Mouse (Mus musculus): ENCODE results near the gene Smc3. TPM values are rescaled to one million over a fixed set of nuclear protein-coding genes. Genes with fewer than 3 reads are reported as not detected.

Smc3 gene
- total and polyA plus RNA-seq, 3 experiments, result 45.7 to 76.3 (median 56.0) TPM

DNA sequence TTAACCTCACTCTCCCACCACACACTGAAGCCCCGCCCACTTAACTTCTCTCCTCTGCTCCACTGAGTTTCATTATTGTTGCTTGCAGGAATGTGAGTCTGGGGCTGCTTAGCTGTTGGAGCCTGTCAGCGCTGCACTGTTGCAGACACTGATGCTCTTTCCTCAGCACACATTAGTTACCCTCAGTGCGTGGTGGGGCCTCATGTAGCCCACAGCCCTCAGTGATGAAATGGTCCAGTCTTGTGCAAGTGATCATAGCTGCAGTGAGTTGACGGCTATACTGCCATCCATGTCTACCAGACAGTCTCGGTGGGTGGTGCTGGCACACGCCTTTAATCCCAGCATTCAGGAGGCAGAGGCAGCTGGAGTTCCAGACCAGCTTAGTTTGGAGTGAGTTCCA is 8.7 kb downstream of the Smc3 start:
- no peak overlapping the region for H3K9ac ChIP-seq (ENCODE audit: insufficient read depth, low read depth)
- no peak overlapping the region for H3K4me3 ChIP-seq (replicated peaks in 1 of 3; ENCODE audit: low read depth in 2 of 3, low read length in 2 of 3, poor library complexity in 1 of 3)
- no peak for DNase-seq (ENCODE audit: extremely low read depth)
- H3K36me3 ChIP-seq (replicated peaks in 1 of 2; ENCODE audit: control insufficient read depth in 1 of 2, insufficient read depth in 1 of 2, low read length in 1 of 2), result peaks cover 33 to 63% of the 10 kb centered on the region in 2 experiments
- dilution Hi-C loops (cut with MboI; ENCODE audit: extremely low pct_ligation_motif_present, extremely low pct_unique_long_range_greater_than_20kb, low sequenced_read_pairs), result no loop called here
- peaks cover 0 to 15% of the 10 kb centered on the region in 2 experiments; a peak in 1 of 4 replicates for H3K4me1 ChIP-seq (ENCODE audit: control insufficient read depth in 1 of 2, insufficient read depth in 2 of 2)
- no peaks in the 10 kb centered on the region for H3K27me3 ChIP-seq (replicated peaks)
- no peak for TF ChIP-seq ZNF384 (IDR thresholded peaks at IDR 0.05; ENCODE audit: low read depth, low read length)
- TF ChIP-seq SMC3 (IDR thresholded peaks at IDR 0.05; ENCODE audit: low read depth, low read length), result no peak
- TF ChIP-seq PAX5 (IDR thresholded peaks at IDR 0.05; ENCODE audit: low read length), result no peak
- no peak for TF ChIP-seq TCF12 (IDR thresholded peaks at IDR 0.05; ENCODE audit: low read depth, low read length)
- no peak for TF ChIP-seq TBP (conservative IDR thresholded peaks at IDR 0.05; ENCODE audit: low read depth, low read length)
- TF ChIP-seq GABPA (IDR thresholded peaks at IDR 0.05; ENCODE audit: insufficient replicate concordance, low read depth, low read length), result no peak
- TF ChIP-seq CHD1 (IDR thresholded peaks at IDR 0.05; ENCODE audit: low read depth, low read length), result no peak
- TF ChIP-seq MXI1 (IDR thresholded peaks at IDR 0.05; ENCODE audit: low read depth, low read length), result no peak
- TF ChIP-seq BHLHE40 (IDR thresholded peaks at IDR 0.05; ENCODE audit: low read depth, low read length), result no peak
- TF ChIP-seq MEF2A (IDR thresholded peaks at IDR 0.05; ENCODE audit: borderline replicate concordance, low read depth, low read length), result no peak
- no peak for TF ChIP-seq MYC (IDR thresholded peaks at IDR 0.05; ENCODE audit: low read depth, low read length)
- no peak for TF ChIP-seq NELFE (IDR thresholded peaks at IDR 0.05; ENCODE audit: low read depth, low read length)
- no peak for TF ChIP-seq UBTF (IDR thresholded peaks at IDR 0.05; ENCODE audit: low read depth, low read length)
- TF ChIP-seq ZMIZ1 (IDR thresholded peaks at IDR 0.05; ENCODE audit: low read depth, low read length), result no peak
- TF ChIP-seq JUN (IDR thresholded peaks at IDR 0.05; ENCODE audit: insufficient read depth, low read depth, low read length), result no peak
- TF ChIP-seq MAFK (IDR thresholded peaks at IDR 0.05; ENCODE audit: insufficient replicate concordance, low read length), result no peak
- no peak for TF ChIP-seq MAX (IDR thresholded peaks at IDR 0.05; ENCODE audit: low read length)
- no peak for TF ChIP-seq ZC3H11A (IDR thresholded peaks at IDR 0.05; ENCODE audit: low read depth, low read length)
- TF ChIP-seq ELF1 (IDR thresholded peaks at IDR 0.05; ENCODE audit: low read depth, low read length), result no peak
- TF ChIP-seq CTCF (conservative IDR thresholded peaks at IDR 0.05 in 1 of 2, IDR thresholded peaks at IDR 0.05 in 1 of 2; ENCODE audit: low read depth in 2 of 2, low read length in 2 of 2), result no peak
- no peak overlapping the region for H3K4me2 ChIP-seq (ENCODE audit: insufficient read depth, low read depth, poor library complexity, severe bottlenecking)
- no peaks in the 10 kb centered on the region for H3K9me3 ChIP-seq (replicated peaks; ENCODE audit: low read length)
- H3K79me2 ChIP-seq (replicated peaks; ENCODE audit: control insufficient read depth, extremely low read depth, insufficient read depth, poor library complexity, severe bottlenecking), result peaks cover 74% of the 10 kb centered on the region
- H3K27ac ChIP-seq (ENCODE audit: insufficient read depth, low read depth), result no peak overlapping the region
- in situ Hi-C loops (cut with MboI; ENCODE audit: low pct_ligation_motif_present, low pct_unique_long_range_greater_than_20kb, low sequenced_read_pairs), result no loop called here

DNA sequence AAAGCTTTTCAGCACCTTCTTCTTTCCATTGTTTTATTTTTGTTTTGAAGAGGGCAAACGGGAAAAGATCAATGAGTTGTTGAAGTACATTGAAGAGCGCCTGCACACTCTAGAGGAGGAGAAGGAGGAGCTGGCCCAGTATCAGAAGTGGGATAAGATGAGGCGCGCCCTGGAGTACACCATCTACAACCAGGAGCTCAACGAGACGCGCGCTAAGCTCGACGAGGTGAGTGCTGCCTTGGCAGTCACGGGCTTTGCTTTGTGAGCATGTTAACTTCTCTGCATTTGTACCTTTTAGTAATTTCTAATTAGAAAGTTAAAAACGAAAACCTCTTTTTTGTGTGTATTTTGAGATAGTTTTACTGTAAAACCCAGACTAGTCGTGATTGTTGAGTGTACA is 21.5 kb downstream of the Smc3 start:
- H3K4me3 ChIP-seq (replicated peaks in 1 of 3; ENCODE audit: low read depth in 2 of 3, low read length in 2 of 3, poor library complexity in 1 of 3), result no peak overlapping the region
- H3K4me1 ChIP-seq (ENCODE audit: control insufficient read depth in 1 of 2, insufficient read depth in 2 of 2), result no peaks in the 10 kb centered on the region
- H3K79me2 ChIP-seq (replicated peaks; ENCODE audit: control insufficient read depth, extremely low read depth, insufficient read depth, poor library complexity, severe bottlenecking), result peaks cover 10% of the 10 kb centered on the region
- dilution Hi-C loops (cut with MboI; ENCODE audit: extremely low pct_ligation_motif_present, extremely low pct_unique_long_range_greater_than_20kb, low sequenced_read_pairs), result no loop called here
- peaks cover 55 to 85% of the 10 kb centered on the region in 2 experiments for H3K36me3 ChIP-seq (replicated peaks in 1 of 2; ENCODE audit: control insufficient read depth in 1 of 2, insufficient read depth in 1 of 2, low read length in 1 of 2)
- TF ChIP-seq CHD1 (IDR thresholded peaks at IDR 0.05; ENCODE audit: low read depth, low read length) (no peak), UBTF (IDR thresholded peaks at IDR 0.05; ENCODE audit: low read depth, low read length) (no peak), BHLHE40 (IDR thresholded peaks at IDR 0.05; ENCODE audit: low read depth, low read length) (no peak), TCF12 (IDR thresholded peaks at IDR 0.05; ENCODE audit: low read depth, low read length) (no peak), KAT2A (IDR thresholded peaks at IDR 0.05; ENCODE audit: insufficient replicate concordance, low read length) (no peak), MYC (IDR thresholded peaks at IDR 0.05; ENCODE audit: low read depth, low read length) (no peak), SIN3A (IDR thresholded peaks at IDR 0.05; ENCODE audit: low read length) (no peak), USF2 (conservative IDR thresholded peaks at IDR 0.05; ENCODE audit: low read depth, low read length) (no peak), ZNF384 (IDR thresholded peaks at IDR 0.05; ENCODE audit: low read depth, low read length) (no peak), JUND (conservative IDR thresholded peaks at IDR 0.05; ENCODE audit: low read depth, low read length) (no peak), HCFC1 (IDR thresholded peaks at IDR 0.05; ENCODE audit: low read depth, low read length) (no peak)
- H3K9ac ChIP-seq (ENCODE audit: insufficient read depth, low read depth), result no peak overlapping the region
- no peak overlapping the region for H3K27ac ChIP-seq (ENCODE audit: insufficient read depth, low read depth)
- H3K9me3 ChIP-seq (replicated peaks; ENCODE audit: low read length), result no peaks in the 10 kb centered on the region
- no peaks in the 10 kb centered on the region for H3K27me3 ChIP-seq (replicated peaks)
- no peak overlapping the region for H3K4me2 ChIP-seq (ENCODE audit: insufficient read depth, low read depth, poor library complexity, severe bottlenecking)
- no peak for DNase-seq (ENCODE audit: extremely low read depth)
- in situ Hi-C loops (cut with MboI; ENCODE audit: low pct_ligation_motif_present, low pct_unique_long_range_greater_than_20kb, low sequenced_read_pairs), result no loop called here

All from CH12.LX (cell line).